Mouse (Mus musculus) ES-E14 (cell line): ENCODE results near the gene Hist1h3h. TPM values are rescaled to one million over a fixed set of nuclear protein-coding genes. Genes with fewer than 3 reads are reported as not detected.
"Not testable (repeated sequence)": the region's sequence is repeated elsewhere in the genome, so short reads cannot be mapped to it uniquely, and the experiment has no call there.

Source experiments
- DNase-seq: peaks from one replicate; pipeline ENCODE4 v3.0.0-alpha.2; 2013; ENCODE audit warnings: low read depth, low spot score
- H3K27ac ChIP-seq: 2 replicates; pipeline ENCODE4 v1.5.1; 2012; ENCODE audit warnings: low read depth, mild to moderate bottlenecking, low read length, moderate library complexity, mixed read lengths; ENCODE audit not compliant: poor library complexity, insufficient read depth, severe bottlenecking
- H3K36me3 ChIP-seq: 2 replicates; pipeline ENCODE4 v1.6.1; 2012; ENCODE audit warnings: mild to moderate bottlenecking, low read length, moderate library complexity, mixed read lengths; ENCODE audit not compliant: control insufficient read depth, poor library complexity, insufficient read depth, severe bottlenecking
- H3K4me1 ChIP-seq, 2 experiments: fragments of 150-350 bp in 1 of 2; sonication (generic) in 1 of 2; 2 replicates each; pipeline ENCODE4 v1.6.1; 2012; ENCODE audit warnings: low read length in 2 of 2, mild to moderate bottlenecking in 1 of 2, mixed read lengths in 1 of 2; ENCODE audit not compliant: control insufficient read depth in 2 of 2, insufficient read depth in 2 of 2, poor library complexity in 1 of 2
- H3K4me3 ChIP-seq, 2 experiments: fragments of 150-350 bp in 1 of 2; sonication (generic) in 1 of 2; 2 replicates each; pipeline ENCODE4 v1.5.1; 2012; ENCODE audit warnings: low read length in 2 of 2, low read depth in 1 of 2, mild to moderate bottlenecking in 1 of 2, mixed read lengths in 1 of 2; ENCODE audit not compliant: insufficient read depth in 1 of 2, poor library complexity in 1 of 2, severe bottlenecking in 1 of 2
- H3K9ac ChIP-seq: 2 replicates; pipeline ENCODE4 v1.6.1; 2012; ENCODE audit warnings: low read depth, mild to moderate bottlenecking, low read length, mixed read lengths; ENCODE audit not compliant: poor library complexity, insufficient read depth, severe bottlenecking
- H3K9me3 ChIP-seq: fragments of 150-350 bp; sonication (generic); 2 replicates; pipeline ENCODE4 v1.6.1; 2012; ENCODE audit warnings: low read depth, mild to moderate bottlenecking, low read length; ENCODE audit not compliant: control insufficient read depth, insufficient read depth
- CHD2 ChIP-seq: IDR thresholded peaks from 2 replicates; pipeline ENCODE4 v1.6.1; 2014; ENCODE audit warnings: mild to moderate bottlenecking, low read depth, low read length, inconsistent platforms
- HCFC1 ChIP-seq: IDR thresholded peaks from 2 replicates; pipeline ENCODE4 v1.6.1; 2012; ENCODE audit warnings: low read length, inconsistent platforms, borderline replicate concordance; ENCODE audit not compliant: insufficient read depth
- MAFK ChIP-seq: IDR thresholded peaks from 2 replicates; pipeline ENCODE4 v1.6.1; 2014; ENCODE audit warnings: mild to moderate bottlenecking, low read depth, low read length, inconsistent platforms; ENCODE audit not compliant: insufficient read depth
- ZC3H11A ChIP-seq: IDR thresholded peaks from 2 replicates; pipeline ENCODE4 v1.6.1; 2012; ENCODE audit warnings: low read depth, mild to moderate bottlenecking, inconsistent platforms, low read length, borderline replicate concordance
- ZNF384 ChIP-seq: IDR thresholded peaks from 2 replicates; pipeline ENCODE4 v1.6.1; 2012; ENCODE audit warnings: low read depth, low read length, inconsistent platforms
- in situ Hi-C, 2 experiments: fragments of 600-800 bp; cut with MboI; formaldehyde crosslinking; loops; one replicate each; pipeline ENCODE4 v1.15.1; 2025; ENCODE audit warnings: low sequenced_read_pairs in 2 of 2, inconsistent platforms in 1 of 2; ENCODE audit not compliant: unreplicated experiment in 2 of 2
- total RNA-seq: library from RNA; depleted of rRNA; stranded (reverse); fragments of 300-350 nt; gene quantifications from 2 replicates; pipeline ENCODE4 v1.2.3, GENCODE M21; 2012; rRNA removed

Hist1h3h gene
- 2,227 and 2,394 TPM in 2 replicates for total RNA-seq

- DNase-seq, result peak; percentile 91
- Histone ChIP-seq H3K4me3 (peak within 1 kb of the TSS; percentile 51 to 77), H3K9ac (peak within 1 kb of the TSS; percentile 90), H3K27ac (peak within 1 kb of the TSS; percentile 79)
- not testable (repeated sequence) for H3K9me3 ChIP-seq, H3K4me1 ChIP-seq, H3K36me3 ChIP-seq
- in situ Hi-C loops, result loop anchor here in 1 of 2 experiments (25.0 kb wide), 1 partner anchor 555 kb away; no protein-coding TSS in a partner anchor
- peak; percentile 43 for TF ChIP-seq CHD2
These were observed at the start of gene Hist1h3h for GRCm38 (mm10) chr13:21717397-21718357. Hist1h3h (plus strand) TSS chr13:21717659.

- no peaks in the 10 kb centered on the region for H3K36me3 ChIP-seq
These were observed 40.2 kb upstream of the Hist1h3h start, which contains the start of gene Olfr1360 for GRCm38 (mm10) chr13:21677305-21677704. Olfr1360 (minus strand) TSS chr13:21677405.

GRCm38 (mm10) chr13:21697811-21698210 lies 19.6 kb upstream of the Hist1h3h start, which contains the start of gene Olfr1359:
Olfr1359 (plus strand) TSS chr13:21698111.
- in situ Hi-C loops, result loop anchor here in 1 of 2 experiments (25.0 kb wide), 1 partner anchor 311 kb away; no protein-coding TSS in a partner anchor
- no peaks in the 10 kb centered on the region for H3K4me1 ChIP-seq

More at GRCm38 (mm10) chr13:21677305-21677704, 40.2 kb upstream of the Hist1h3h start, which contains the start of gene Olfr1360:
- Histone ChIP-seq H3K9me3 (no peaks in the 10 kb centered on the region), H3K4me1 (no peaks in the 10 kb centered on the region), H3K9ac (no peak within 1 kb of the TSS), H3K27ac (no peak within 1 kb of the TSS), H3K4me3 (no peak within 1 kb of the TSS)
- TF ChIP-seq ZNF384 (no peak), HCFC1 (no peak), CHD2 (no peak), ZC3H11A (no peak), MAFK (no peak)
- DNase-seq, result no peak
- in situ Hi-C loops, result loop anchor here in 1 of 2 experiments (25.0 kb wide), 1 partner anchor 290 kb away; no protein-coding TSS in a partner anchor

GRCm38 (mm10) chr13:21706669-21707068 lies 10.8 kb upstream of the Hist1h3h start:
- H3K36me3 ChIP-seq, result no peaks in the 10 kb centered on the region
- no peak overlapping the region for H3K27ac ChIP-seq
- no peaks in the 10 kb centered on the region for H3K9me3 ChIP-seq
- peaks cover 0 to 4% of the 10 kb centered on the region in 2 experiments; a peak in 1 of 4 replicates for H3K4me1 ChIP-seq
- H3K4me3 ChIP-seq, result no peak overlapping the region
- TF ChIP-seq MAFK, result peak; percentile 93
- no peak for TF ChIP-seq ZNF384
- no peak for DNase-seq
- in situ Hi-C loops, result loop anchor here in 1 of 2 experiments (25.0 kb wide), 1 partner anchor 544 kb away; no protein-coding TSS in a partner anchor
- H3K9ac ChIP-seq, result no peak overlapping the region

More at GRCm38 (mm10) chr13:21697811-21698210, 19.6 kb upstream of the Hist1h3h start, which contains the start of gene Olfr1359:
- Histone ChIP-seq H3K4me3 (no peak within 1 kb of the TSS), H3K27ac (no peak within 1 kb of the TSS), H3K36me3 (no peaks in the 10 kb centered on the region), H3K9ac (no peak within 1 kb of the TSS), H3K9me3 (no peaks in the 10 kb centered on the region)
- DNase-seq, result no peak
- no peak for TF ChIP-seq ZC3H11A
- no peak for TF ChIP-seq HCFC1
- no peak for TF ChIP-seq ZNF384
- TF ChIP-seq MAFK, result no peak
- no peak for TF ChIP-seq CHD2
